Mouse (Mus musculus): ENCODE measurements at regions not wholly inside any gene's neighbourhood (a gene's known extent, or its start where the extent isn't known, plus 50 kb on each side); places are given as distances from the start of the nearest gene placed in this dataset.

- DNase-seq (ENCODE audit: low spot score in 2 of 2): no peak
Measured at GRCm38 (mm10) chr3:20680944-20681494, 314.0 kb upstream of the Agtr1b start.

GRCm38 (mm10) chr3:20661883-20662282 lies 294.9 kb upstream of the Agtr1b start:
- DNase-seq (ENCODE audit: low spot score in 2 of 2): no peak

GRCm38 (mm10) chr3:20655345-20655744 lies 288.4 kb upstream of the Agtr1b start:
- DNase-seq (ENCODE audit: low spot score in 2 of 2): peak; percentile 6 to 9
